Mouse (Mus musculus) CH12F3 (cell line): ENCODE data around the gene Gm20837.
"Not testable (repeated sequence)": the region's sequence is repeated elsewhere in the genome, so short reads cannot be mapped to it uniquely, and the experiment has no call there.

Source experiments
- in situ Hi-C: fragments of 300-500 bp; cut with MboI; formaldehyde crosslinking; loops from 2 replicates; pipeline ENCODE4 v1.14.3; 2020; ENCODE audit warnings: low sequenced_read_pairs

Gm20837 gene

GRCm38 (mm10) chrY:90400948-90401347, at the start of gene Gm20837:
TSS of gene Gm20837 (plus strand) at chrY:90401248.
- in situ Hi-C loops: not testable (repeated sequence)
